Mouse (Mus musculus): ENCODE data around the gene Txn1. TPM values are rescaled to one million over a fixed set of nuclear protein-coding genes. Genes with fewer than 3 reads are reported as not detected.
A peak's percentile ranks its signal among the peaks of the same experiment; 100 is the strongest.

Gene Txn1
- polyA plus RNA-seq, 1 experiment from 2014 or later = 284 TPM

DNA sequence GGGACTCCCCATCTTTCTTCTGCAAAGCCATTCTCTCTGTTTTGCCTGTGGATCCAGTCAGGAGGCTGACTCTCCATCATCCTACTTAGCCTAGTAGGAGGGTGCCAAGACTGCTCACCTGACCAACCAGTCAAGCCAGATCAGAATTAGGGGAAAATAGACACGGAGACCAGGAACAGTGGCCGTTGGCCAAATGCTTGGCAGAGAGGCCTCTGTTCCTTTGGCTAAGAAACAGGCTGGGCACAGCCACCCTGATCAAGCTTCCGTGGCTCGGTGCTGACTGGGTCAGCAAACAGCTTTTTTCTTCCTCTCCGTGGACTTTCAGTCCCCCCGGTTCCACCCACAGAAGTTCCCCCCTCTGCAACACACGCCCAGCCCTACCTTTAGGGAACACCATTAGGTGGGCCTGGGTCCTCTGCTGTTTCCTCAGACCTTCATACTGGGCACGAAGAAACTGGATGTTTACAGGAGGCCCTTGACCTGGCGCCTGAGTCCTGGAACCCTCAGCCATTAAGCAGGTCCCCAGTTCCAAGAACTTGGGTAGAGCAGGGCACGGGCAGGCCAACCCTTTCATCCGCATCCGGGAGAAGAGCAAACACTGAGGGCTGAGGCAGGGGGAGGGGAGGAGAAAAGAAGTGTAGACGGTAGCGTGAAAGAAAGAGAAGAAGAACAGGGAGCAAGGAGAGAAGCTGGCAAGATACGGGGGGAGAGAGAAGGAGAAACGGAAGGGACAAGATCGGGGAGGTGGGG is 40.8 kb downstream of the Txn1 start:
- WGBS = 33% methylated on average over 17 of the region's 17 CpGs
- no peak overlapping the region for H3K27ac ChIP-seq
- ATAC-seq (replicated peaks; ENCODE audit: insufficient number of reproducible peaks, insufficient read depth, low FRiP score, low read depth) = no peak
- no peaks in the 10 kb centered on the region for H3K27me3 ChIP-seq
- H3K9ac ChIP-seq = no peak overlapping the region
- H3K4me3 ChIP-seq = peak overlapping the region; percentile 32
- H3K4me1 ChIP-seq (replicated peaks) = peaks cover 21% of the 10 kb centered on the region
- no peaks in the 10 kb centered on the region for H3K36me3 ChIP-seq
- peak overlapping the region; percentile 59 for H3K4me2 ChIP-seq
- no peaks in the 10 kb centered on the region for H3K9me3 ChIP-seq (replicated peaks)

- no peak overlapping the region for H3K9ac ChIP-seq
- H3K4me1 ChIP-seq (replicated peaks) = peaks cover 21% of the 10 kb centered on the region
- H3K36me3 ChIP-seq = no peaks in the 10 kb centered on the region
- no peak overlapping the region for H3K4me2 ChIP-seq
- no peak for ATAC-seq (replicated peaks; ENCODE audit: insufficient number of reproducible peaks, insufficient read depth, low FRiP score, low read depth)
- no peaks in the 10 kb centered on the region for H3K9me3 ChIP-seq (replicated peaks)
- no peak overlapping the region for H3K27ac ChIP-seq
- WGBS = 66% methylated on average over 10 of the region's 10 CpGs
- H3K27me3 ChIP-seq = no peaks in the 10 kb centered on the region
- H3K4me3 ChIP-seq = no peak overlapping the region
These were observed 41.7 kb downstream of the Txn1 start for GRCm38 (mm10) chr4:57914193-57915190.

DNA sequence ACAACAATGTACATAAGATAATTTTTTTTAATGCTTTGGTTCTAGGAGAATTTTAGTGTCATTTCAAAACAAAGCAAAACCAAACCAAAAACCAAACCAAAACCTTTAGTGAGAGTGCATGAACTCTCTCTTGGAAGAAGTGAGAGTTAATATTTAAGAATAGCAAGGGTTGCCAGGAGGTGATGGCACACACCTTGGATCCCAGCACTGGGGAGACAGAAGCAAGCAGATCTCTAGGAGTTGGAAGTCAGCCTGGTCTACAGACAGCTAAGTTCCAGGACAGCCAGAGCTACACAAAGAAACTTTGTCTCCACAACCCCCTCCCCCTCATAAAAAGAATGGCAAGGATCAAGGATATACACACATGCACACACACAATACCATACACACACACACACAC is 43.2 kb downstream of the Txn1 start:
- no peaks in the 10 kb centered on the region for H3K9me3 ChIP-seq (replicated peaks)
- no peaks in the 10 kb centered on the region for H3K36me3 ChIP-seq
- no peaks in the 10 kb centered on the region for H3K27me3 ChIP-seq
- no peak overlapping the region for H3K4me3 ChIP-seq
- H3K9ac ChIP-seq = no peak overlapping the region
- H3K4me1 ChIP-seq (replicated peaks) = peaks cover 21% of the 10 kb centered on the region
- no peak overlapping the region for H3K4me2 ChIP-seq
- ATAC-seq (replicated peaks; ENCODE audit: insufficient number of reproducible peaks, insufficient read depth, low FRiP score, low read depth) = no peak
- no peak overlapping the region for H3K27ac ChIP-seq

DNA sequence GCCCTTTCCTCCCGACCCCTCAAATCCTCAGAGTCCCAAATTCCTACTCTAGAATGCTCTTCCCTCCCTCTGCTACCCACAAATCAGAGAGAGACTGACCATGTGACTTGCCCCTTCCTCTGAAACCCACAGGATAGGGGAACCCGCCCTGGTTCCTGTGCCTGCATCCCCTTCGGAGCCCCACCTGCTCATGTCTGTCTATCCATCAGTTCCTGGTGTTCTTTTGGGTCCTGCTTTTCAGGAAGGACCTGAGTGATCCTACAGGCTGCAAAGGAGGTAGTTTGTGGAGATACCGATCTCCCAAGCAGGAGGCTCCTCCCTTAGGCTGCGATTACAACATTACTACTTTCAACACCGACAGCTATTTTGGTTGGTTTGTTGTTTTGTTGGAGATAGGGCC is 47.4 kb downstream of the Txn1 start:
- WGBS = 44% methylated on average over 6 of the region's 6 CpGs
- no peak for ATAC-seq (replicated peaks; ENCODE audit: insufficient number of reproducible peaks, insufficient read depth, low FRiP score, low read depth)

GRCm38 (mm10) chr4:57906708-57907107 is 49.5 kb downstream of the Txn1 start:
- Histone ChIP-seq H3K27me3 (0 out of 2 replicates have a peak, but pooled peaks cover 3% of the 10 kb centered on the region), H3K4me1 (replicated peaks) (peaks cover 11% of the 10 kb centered on the region; the same call in 1 of the 2 replicates), H3K27ac (no peak overlapping the region), H3K9me3 (replicated peaks) (no peaks in the 10 kb centered on the region), H3K4me3 (no peak overlapping the region), H3K4me2 (no peak overlapping the region), H3K9ac (no peak overlapping the region), H3K36me3 (no peaks in the 10 kb centered on the region)
- WGBS = 47% methylated on average over 2 of the region's 2 CpGs
- ATAC-seq (replicated peaks; ENCODE audit: insufficient number of reproducible peaks, insufficient read depth, low FRiP score, low read depth) = no peak

More for the DNA sequence above, 47.4 kb downstream of the Txn1 start:
- Histone ChIP-seq H3K27me3 (0 out of 2 replicates have a peak, but pooled peaks cover 3% of the 10 kb centered on the region), H3K36me3 (no peaks in the 10 kb centered on the region), H3K4me3 (no peak overlapping the region), H3K4me2 (no peak overlapping the region), H3K9ac (no peak overlapping the region), H3K27ac (no peak overlapping the region), H3K9me3 (replicated peaks) (no peaks in the 10 kb centered on the region), H3K4me1 (replicated peaks) (peaks cover 10% of the 10 kb centered on the region; the same call in 1 of the 2 replicates)

DNA sequence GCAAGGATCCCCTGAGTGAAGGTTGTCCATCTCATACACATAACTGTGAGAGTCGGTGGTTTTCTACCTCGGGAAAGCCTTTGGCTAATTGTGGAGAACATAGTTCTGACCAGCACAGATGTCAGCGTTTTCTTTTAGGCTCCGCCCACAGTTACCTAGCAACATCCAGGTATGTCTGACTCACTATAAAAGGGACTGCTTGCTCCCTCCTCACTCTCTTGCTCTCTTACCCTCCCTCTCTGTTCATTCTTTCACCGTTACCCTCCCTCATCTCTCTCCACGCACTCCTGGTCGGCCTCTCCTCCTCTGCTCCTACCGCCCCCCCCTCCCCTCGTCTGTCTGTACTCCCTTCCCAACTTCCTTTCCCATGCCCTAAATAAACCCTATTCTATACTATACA is 51.6 kb downstream of the Txn1 start:
- WGBS = 32% methylated on average over 9 of the region's 9 CpGs
- H3K4me1 ChIP-seq (replicated peaks) = peaks cover 11% of the 10 kb centered on the region; the same call in 1 of the 2 replicates
- no peaks in the 10 kb centered on the region for H3K9me3 ChIP-seq (replicated peaks)
- H3K36me3 ChIP-seq = no peaks in the 10 kb centered on the region
- ATAC-seq (replicated peaks; ENCODE audit: insufficient number of reproducible peaks, insufficient read depth, low FRiP score, low read depth) = peak; percentile 39; the same call in 1 of the 2 replicates
- H3K4me2 ChIP-seq = no peak overlapping the region
- 0 out of 2 replicates have a peak, but pooled peaks cover 3% of the 10 kb centered on the region for H3K27me3 ChIP-seq
- H3K27ac ChIP-seq = no peak overlapping the region
- H3K9ac ChIP-seq = no peak overlapping the region
- H3K4me3 ChIP-seq = no peak overlapping the region

DNA sequence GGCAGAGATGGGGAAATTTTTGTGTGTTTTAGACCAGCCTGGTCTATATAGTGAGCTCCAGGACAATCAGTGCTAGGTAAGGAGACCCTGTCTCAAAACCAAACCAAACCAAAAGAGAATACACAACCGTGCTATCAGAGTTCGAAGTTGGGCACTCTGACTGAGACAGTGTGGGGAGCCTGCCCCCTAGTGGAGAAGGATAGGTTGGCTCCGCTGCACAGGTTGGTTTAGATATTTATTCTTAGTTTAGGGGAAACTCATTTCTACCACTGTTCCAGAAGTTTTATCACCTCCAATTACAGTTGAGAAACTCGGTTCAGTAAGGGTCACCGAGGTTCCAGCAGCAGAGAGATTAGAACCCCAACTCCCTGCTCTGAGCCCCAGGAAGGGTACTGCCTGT is 52.0 kb downstream of the Txn1 start:
- peaks cover 11% of the 10 kb centered on the region; the same call in 1 of the 2 replicates for H3K4me1 ChIP-seq (replicated peaks)
- H3K4me3 ChIP-seq = no peak overlapping the region
- no peak for ATAC-seq (replicated peaks; ENCODE audit: insufficient number of reproducible peaks, insufficient read depth, low FRiP score, low read depth)
- 7% methylated on average over 5 of the region's 5 CpGs for WGBS
- H3K36me3 ChIP-seq = no peaks in the 10 kb centered on the region
- 0 out of 2 replicates have a peak, but pooled peaks cover 3% of the 10 kb centered on the region for H3K27me3 ChIP-seq
- no peak overlapping the region for H3K4me2 ChIP-seq
- H3K27ac ChIP-seq = no peak overlapping the region
- H3K9me3 ChIP-seq (replicated peaks) = no peaks in the 10 kb centered on the region
- H3K9ac ChIP-seq = no peak overlapping the region

- Histone ChIP-seq H3K9me3 (replicated peaks) (no peaks in the 10 kb centered on the region), H3K4me1 (replicated peaks) (peaks cover 11% of the 10 kb centered on the region; the same call in 1 of the 2 replicates), H3K9ac (no peak overlapping the region), H3K27ac (no peak overlapping the region), H3K36me3 (peaks cover 6% of the 10 kb centered on the region), H3K4me3 (no peak overlapping the region), H3K27me3 (0 out of 2 replicates have a peak, but pooled peaks cover 3% of the 10 kb centered on the region), H3K4me2 (no peak overlapping the region)
- ATAC-seq (replicated peaks; ENCODE audit: insufficient number of reproducible peaks, insufficient read depth, low FRiP score, low read depth) = no peak
- WGBS = 72% methylated on average over 5 of the region's 5 CpGs
These were observed 53.6 kb downstream of the Txn1 start for GRCm38 (mm10) chr4:57902619-57903018.

DNA sequence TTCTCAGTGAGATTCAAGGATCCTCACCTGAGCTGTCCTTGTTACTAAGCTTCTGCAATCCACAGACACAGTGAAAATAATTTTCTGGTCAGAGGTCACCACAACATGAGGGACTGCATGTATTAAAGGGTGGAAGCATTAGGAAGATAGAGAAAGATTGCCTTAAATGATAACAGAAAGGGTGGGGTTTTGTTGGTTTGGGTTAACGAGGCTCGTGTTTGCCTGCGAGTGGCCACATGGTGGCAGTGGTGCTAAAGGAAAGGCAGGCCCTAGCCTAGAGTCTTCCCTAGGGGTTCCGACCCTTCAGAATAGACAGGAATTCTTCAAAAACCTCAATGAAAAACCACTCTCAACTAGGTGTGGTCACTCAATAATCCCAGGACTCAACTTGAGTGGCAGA is 55.0 kb downstream of the Txn1 start:
- no peak overlapping the region for H3K27ac ChIP-seq
- H3K36me3 ChIP-seq = peaks cover 12% of the 10 kb centered on the region
- no peak overlapping the region for H3K4me2 ChIP-seq
- no peak for ATAC-seq (replicated peaks; ENCODE audit: insufficient number of reproducible peaks, insufficient read depth, low FRiP score, low read depth)
- H3K4me3 ChIP-seq = no peak overlapping the region
- H3K4me1 ChIP-seq (replicated peaks) = peaks cover 11% of the 10 kb centered on the region; the same call in 1 of the 2 replicates
- 20% methylated on average over 4 of the region's 4 CpGs for WGBS
- H3K9ac ChIP-seq = no peak overlapping the region
- 0 out of 2 replicates have a peak, but pooled peaks cover 3% of the 10 kb centered on the region for H3K27me3 ChIP-seq
- H3K9me3 ChIP-seq (replicated peaks) = no peaks in the 10 kb centered on the region

DNA sequence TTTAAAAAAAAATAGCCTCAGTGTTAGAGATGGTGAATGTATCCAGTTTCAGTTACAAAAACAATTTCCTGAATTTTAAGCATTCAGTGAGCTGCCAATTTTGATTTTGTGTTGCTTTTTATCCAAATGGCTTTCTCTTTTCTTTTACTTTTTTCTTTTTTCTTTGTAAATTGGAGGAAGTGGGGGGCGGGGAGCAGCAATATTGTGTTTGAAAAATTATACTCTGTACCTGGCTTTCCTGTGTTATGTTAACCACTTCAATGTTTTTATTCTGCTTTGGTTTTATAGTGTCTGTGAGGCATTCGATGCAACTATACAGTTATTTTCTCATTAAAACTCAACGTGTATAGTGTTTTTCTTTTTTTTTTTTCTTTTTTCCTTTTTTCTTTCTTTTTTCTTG is 59.6 kb downstream of the Txn1 start:
- no peaks in the 10 kb centered on the region for H3K9me3 ChIP-seq (replicated peaks)
- H3K27ac ChIP-seq = no peak overlapping the region
- no peaks in the 10 kb centered on the region for H3K4me1 ChIP-seq (replicated peaks)
- H3K4me3 ChIP-seq = no peak overlapping the region
- no peak for ATAC-seq (replicated peaks; ENCODE audit: insufficient number of reproducible peaks, insufficient read depth, low FRiP score, low read depth)
- H3K9ac ChIP-seq = no peak overlapping the region
- H3K4me2 ChIP-seq = no peak overlapping the region
- H3K27me3 ChIP-seq = no peaks in the 10 kb centered on the region
- 86% methylated on average over 3 of the region's 3 CpGs for WGBS
- H3K36me3 ChIP-seq = peaks cover 16% of the 10 kb centered on the region

DNA sequence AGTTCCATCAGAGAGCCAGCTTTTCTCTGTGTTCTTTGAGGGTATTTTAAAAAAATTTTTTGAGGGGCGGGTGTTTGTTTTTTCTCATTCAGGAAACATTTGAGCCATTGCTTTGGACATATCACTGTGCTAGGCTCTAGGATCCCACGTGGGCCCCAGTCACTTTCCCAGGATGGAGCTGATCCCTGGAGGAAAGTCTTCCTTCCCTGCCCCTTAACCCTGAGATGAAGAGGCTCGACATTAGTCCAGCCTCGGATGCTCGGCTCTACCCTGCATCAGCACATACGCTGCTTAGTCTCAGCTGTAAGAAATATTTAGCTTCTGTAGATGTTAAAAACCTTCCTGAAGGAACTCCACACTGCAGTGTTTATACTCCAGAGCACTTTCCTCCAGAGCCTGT is 60.3 kb downstream of the Txn1 start:
- peaks cover 16% of the 10 kb centered on the region for H3K36me3 ChIP-seq
- H3K9ac ChIP-seq = no peak overlapping the region
- H3K9me3 ChIP-seq (replicated peaks) = no peaks in the 10 kb centered on the region
- no peak for ATAC-seq (replicated peaks; ENCODE audit: insufficient number of reproducible peaks, insufficient read depth, low FRiP score, low read depth)
- no peaks in the 10 kb centered on the region for H3K4me1 ChIP-seq (replicated peaks)
- no peaks in the 10 kb centered on the region for H3K27me3 ChIP-seq
- WGBS = 60% methylated on average over 6 of the region's 6 CpGs
- H3K27ac ChIP-seq = no peak overlapping the region; the same call in 1 of the 2 replicates
- H3K4me2 ChIP-seq = no peak overlapping the region
- no peak overlapping the region for H3K4me3 ChIP-seq

Data from heart, embryonic 15.5 days (tissue).